Comparison of ENCODE assay signal across 8 mouse cellular contexts in genomic region chr8:106337852-106338521, GRCm38 (mm10). TPM values are rescaled to one million over a fixed set of nuclear protein-coding genes. Genes with fewer than 3 reads are reported as not detected.
DNase-seq lines count a peak whose midpoint lies in the region; ATAC-seq and TF ChIP-seq lines count a peak whose summit lies in the region.

Gene Smpd3, minus strand, starts transcription at chr8:106337988.

- H3K27me3 ChIP-seq in forebrain, embryonic 10.5 days (ENCODE audit: poor library complexity, severe bottlenecking), result peaks cover 32% of the 10 kb centered on the region
- peaks cover 35% of the 10 kb centered on the region for H3K27me3 ChIP-seq in heart, embryonic 15.5 days
- peaks cover 23% of the 10 kb centered on the region for H3K27me3 ChIP-seq in liver, embryonic 14.5 days (ENCODE audit: control insufficient read depth, insufficient read depth, low read length)
- H3K27me3 ChIP-seq in neural tube, embryonic 11.5 days (ENCODE audit: control insufficient read depth, insufficient read depth, low read length), result peaks cover 8% of the 10 kb centered on the region; the same call in 1 of the 2 replicates
- H3K27me3 ChIP-seq in stomach, postnatal 0 days (ENCODE audit: control insufficient read depth, insufficient read depth, low read length), result no peaks in the 10 kb centered on the region

- peak within 1 kb of the TSS; percentile 86 for H3K27ac ChIP-seq in forebrain, embryonic 10.5 days
- peak within 1 kb of the TSS; percentile 32 for H3K27ac ChIP-seq in heart, embryonic 15.5 days
- no peak within 1 kb of the TSS for H3K27ac ChIP-seq in liver, embryonic 14.5 days
- H3K27ac ChIP-seq in neural tube, embryonic 11.5 days (ENCODE audit: low read depth, low read length), result peak within 1 kb of the TSS; percentile 69
- no peak within 1 kb of the TSS for H3K27ac ChIP-seq in stomach, postnatal 0 days (replicated peaks)

- no peak for TF ChIP-seq EP300 in liver, embryonic 14.5 days (IDR thresholded peaks at IDR 0.05; ENCODE audit: low read depth)
- no peak for TF ChIP-seq EP300 in stomach, postnatal 0 days (optimal IDR thresholded peaks at IDR 0.05)

- H3K4me3 ChIP-seq in forebrain, embryonic 10.5 days, result peak within 1 kb of the TSS; percentile 64
- peak within 1 kb of the TSS; percentile 64 for H3K4me3 ChIP-seq in heart, embryonic 15.5 days
- peak within 1 kb of the TSS; percentile 48 to 62 for H3K4me3 ChIP-seq in liver, embryonic 14.5 days (ENCODE audit: insufficient read depth in 1 of 2, low read depth in 2 of 2, low read length in 2 of 2)
- peak within 1 kb of the TSS; percentile 61 for H3K4me3 ChIP-seq in neural tube, embryonic 11.5 days (ENCODE audit: low read depth, low read length)
- peak within 1 kb of the TSS; percentile 45 for H3K4me3 ChIP-seq in stomach, postnatal 0 days (ENCODE audit: low read depth, low read length)

- H3K4me2 ChIP-seq in heart, embryonic 15.5 days, result peak within 1 kb of the TSS; percentile 73
- peak within 1 kb of the TSS; percentile 60 for H3K4me2 ChIP-seq in liver, embryonic 14.5 days (ENCODE audit: low read depth)
- H3K4me2 ChIP-seq in neural tube, embryonic 11.5 days (ENCODE audit: low read depth), result peak within 1 kb of the TSS; percentile 68
- peak within 1 kb of the TSS; percentile 62 for H3K4me2 ChIP-seq in stomach, postnatal 0 days (replicated peaks; ENCODE audit: low read depth)

- H3K4me1 ChIP-seq in forebrain, embryonic 10.5 days, result peaks cover 36% of the 10 kb centered on the region
- H3K4me1 ChIP-seq in heart, embryonic 15.5 days (replicated peaks), result peaks cover 17% of the 10 kb centered on the region
- H3K4me1 ChIP-seq in liver, embryonic 14.5 days (replicated peaks; ENCODE audit: control insufficient read depth in 2 of 2, insufficient read depth in 2 of 2, low read length in 1 of 2), result peaks cover 0 to 7% of the 10 kb centered on the region in 2 experiments; a peak in 2 of 4 replicates
- 0 out of 2 replicates have a peak, but pooled peaks cover 4% of the 10 kb centered on the region for H3K4me1 ChIP-seq in neural tube, embryonic 11.5 days (ENCODE audit: control insufficient read depth, insufficient read depth, low read length)
- no peaks in the 10 kb centered on the region for H3K4me1 ChIP-seq in stomach, postnatal 0 days (replicated peaks; ENCODE audit: control insufficient read depth, insufficient read depth)

- ATAC-seq in CD4-positive, CD25-positive, alpha-beta regulatory T cell, adult 4 months, result peak; percentile 100
- peak; percentile 100 for ATAC-seq in heart, embryonic 15.5 days (replicated peaks; ENCODE audit: insufficient number of reproducible peaks, insufficient read depth, low FRiP score, low read depth)
- peak; percentile 100 for ATAC-seq in liver, embryonic 14.5 days (ENCODE audit: insufficient read depth)
- ATAC-seq in neural tube, embryonic 11.5 days (ENCODE audit: insufficient read depth, low FRiP score, low TSS enrichment), result peak; percentile 99
- peak; percentile 100 for ATAC-seq in stomach, postnatal 0 days (ENCODE audit: low FRiP score, low TSS enrichment)

- no peaks in the 10 kb centered on the region for H3K9me3 ChIP-seq in forebrain, embryonic 10.5 days
- H3K9me3 ChIP-seq in heart, embryonic 15.5 days (replicated peaks), result no peaks in the 10 kb centered on the region
- H3K9me3 ChIP-seq in liver, embryonic 14.5 days (ENCODE audit: control insufficient read depth, low read length), result no peaks in the 10 kb centered on the region
- H3K9me3 ChIP-seq in neural tube, embryonic 11.5 days (ENCODE audit: control insufficient read depth, low read length), result no peaks in the 10 kb centered on the region
- H3K9me3 ChIP-seq in stomach, postnatal 0 days (ENCODE audit: control insufficient read depth, low read length), result no peaks in the 10 kb centered on the region

- peak; percentile 93 for DNase-seq in c-Kit-positive CD71-negative TER-119-negative erythroid progenitor cells, embryonic 14.5 days (ENCODE audit: low read depth)
- DNase-seq in forebrain, embryonic 10.5 days (ENCODE audit: extremely low spot score, low spot score), result peak; percentile 100
- peak; percentile 98 to 99 for DNase-seq in kidney, postnatal 25 days
- DNase-seq in liver, embryonic 14.5 days (ENCODE audit: low read depth in 3 of 3, low spot score in 3 of 3), result peak; percentile 83 to 87 (median 84)
- DNase-seq in neural tube, embryonic 11.5 days (ENCODE audit: low spot score), result peak; percentile 99
- peak; percentile 99 for DNase-seq in stomach, postnatal 0 days (ENCODE audit: low spot score)

- under 1% methylated on average over 45 of the region's 45 CpGs for WGBS in forebrain, embryonic 10.5 days
- under 1% methylated on average over 45 of the region's 45 CpGs for WGBS in heart, embryonic 15.5 days
- WGBS in liver, embryonic 14.5 days (ENCODE audit: insufficient replicate concordance), result 0% methylated on average over 45 of the region's 45 CpGs
- under 1% methylated on average over 45 of the region's 45 CpGs for WGBS in neural tube, embryonic 11.5 days
- under 1% methylated on average over 40 of the region's 45 CpGs for WGBS in stomach, postnatal 0 days

- TF ChIP-seq CTCF in liver, embryonic 14.5 days (IDR thresholded peaks at IDR 0.05; ENCODE audit: low read depth), result no peak
- no peak for TF ChIP-seq CTCF in stomach, postnatal 0 days (IDR thresholded peaks at IDR 0.05; ENCODE audit: low read depth)

- no peaks in the 10 kb centered on the region for H3K36me3 ChIP-seq in forebrain, embryonic 10.5 days (replicated peaks)
- H3K36me3 ChIP-seq in heart, embryonic 15.5 days, result no peaks in the 10 kb centered on the region
- no peaks in the 10 kb centered on the region for H3K36me3 ChIP-seq in liver, embryonic 14.5 days (replicated peaks; ENCODE audit: control insufficient read depth, insufficient read depth, low read depth)
- no peaks in the 10 kb centered on the region for H3K36me3 ChIP-seq in neural tube, embryonic 11.5 days (ENCODE audit: control insufficient read depth, insufficient read depth, low read length)
- H3K36me3 ChIP-seq in stomach, postnatal 0 days (ENCODE audit: control insufficient read depth, insufficient read depth, low read length), result no peaks in the 10 kb centered on the region

- H3K9ac ChIP-seq in heart, embryonic 15.5 days, result peak within 1 kb of the TSS; percentile 30; the same call in 1 of the 2 replicates
- H3K9ac ChIP-seq in liver, embryonic 14.5 days (replicated peaks), result no peak within 1 kb of the TSS
- peak within 1 kb of the TSS; percentile 76 for H3K9ac ChIP-seq in neural tube, embryonic 11.5 days (ENCODE audit: low read length)
- H3K9ac ChIP-seq in stomach, postnatal 0 days (ENCODE audit: low read length), result peak within 1 kb of the TSS; percentile 24

RNA-seq across cellular contexts. Expression of gene Smpd3, which starts in this region (rescaled TPM):
- under 1 TPM in 1 of 2 experiments, not detected in 1; 0.07 TPM for polyA plus RNA-seq in CD4-positive, CD25-positive, alpha-beta regulatory T cell, adult 4 months (2017; shearing (Covaris generic))
- 5.3 and 6.2 TPM in 2 replicates for polyA plus RNA-seq in forebrain, embryonic 10.5 days (2016; fragmentation: Nextera tagmentation; extraction: Ambion mirVana)
- polyA plus RNA-seq in heart, embryonic 15.5 days (2015; fragmentation: Nextera tagmentation; extraction: Ambion mirVana), result 2.5 and 3.6 TPM in 2 replicates
- polyA plus RNA-seq in liver, embryonic 14.5 days (2012; rRNA removed), result 0.22 and 0.34 TPM in 2 replicates
- 0.34 and 0.38 TPM in 2 replicates for polyA plus RNA-seq in liver, embryonic 14.5 days (2014; fragmentation: Nextera tagmentation; extraction: Ambion mirVana)
- polyA plus RNA-seq in neural tube, embryonic 11.5 days (2014; fragmentation: Nextera tagmentation; extraction: Ambion mirVana), result 17.2 and 19.6 TPM in 2 replicates
- polyA plus RNA-seq in stomach, postnatal 0 days (2015; fragmentation: Nextera tagmentation; extraction: Ambion mirVana), result 47.6 and 47.7 TPM in 2 replicates

Comparison
In these comparisons a context has a peak if more than half of its experiments do, and no peak if none do; other contexts are left out.
1. Peak in ATAC-seq in CD4-positive, CD25-positive, alpha-beta regulatory T cell, adult 4 months; RNA of the gene not detected or under 1 TPM.
2. Peak in DNase-seq, ATAC-seq, H3K4me3 ChIP-seq and H3K4me2 ChIP-seq in liver, embryonic 14.5 days; RNA of the gene not detected or under 1 TPM.
3. H3K27ac ChIP-seq: peak in forebrain, embryonic 10.5 days (single experiment), heart, embryonic 15.5 days (single experiment) and neural tube, embryonic 11.5 days (single experiment); none in liver, embryonic 14.5 days (single experiment) and stomach, postnatal 0 days (single experiment).
4. Peak in every context shown above with its lines, with median percentiles within 50 percentile points of each other: ATAC-seq, DNase-seq, H3K4me3 ChIP-seq and H3K4me2 ChIP-seq.